ENCODE assay signal across 8 mouse cellular contexts in the genomic region with DNA sequence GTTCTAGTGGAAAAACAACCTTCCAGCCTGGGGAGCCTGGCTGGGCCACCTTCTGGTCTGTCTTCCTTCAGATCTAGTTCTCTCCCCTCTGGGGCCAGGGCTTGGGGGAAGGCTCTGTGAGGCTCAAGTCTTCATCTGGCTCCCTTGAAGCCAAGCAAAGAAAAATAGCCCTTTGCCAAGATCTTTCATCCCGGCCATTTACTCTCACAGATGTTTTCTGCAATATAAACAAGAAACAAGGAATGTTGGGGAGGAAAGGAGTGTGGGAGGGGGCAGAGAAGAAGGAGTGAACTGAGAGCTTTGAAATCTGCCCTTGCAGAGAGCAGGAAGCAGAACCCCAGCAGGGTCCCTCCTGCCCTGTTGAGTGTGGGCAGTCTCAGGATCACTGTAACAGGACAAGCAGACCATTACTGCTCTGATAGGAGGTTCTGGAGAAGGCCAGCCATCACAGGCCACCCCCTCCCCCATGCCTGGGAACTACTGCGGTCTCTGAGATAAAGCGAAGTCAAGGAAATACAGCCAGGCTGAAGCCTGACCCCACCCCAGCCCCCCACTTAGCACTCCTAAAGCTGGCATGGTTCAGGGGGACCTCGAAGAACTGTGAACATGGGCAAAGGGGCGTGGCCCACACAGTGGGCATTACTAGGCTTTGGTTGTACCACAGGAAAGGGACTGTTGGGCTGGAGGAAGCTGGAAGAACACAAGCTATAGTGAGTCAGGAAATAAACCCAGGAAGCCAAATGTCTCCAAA.
A peak's percentile ranks its signal among the peaks of the same experiment; 100 is the strongest.
DNase-seq lines count a peak whose midpoint lies in the region; ATAC-seq and TF ChIP-seq lines count a peak whose summit lies in the region.

No protein-coding gene starts in this region.

- no peaks in the 10 kb centered on the region for H3K9me3 ChIP-seq in G1E (replicated peaks)
- H3K9me3 ChIP-seq in heart, postnatal 0 days (replicated peaks; ENCODE audit: control insufficient read depth, low read length): no peaks in the 10 kb centered on the region
- no peaks in the 10 kb centered on the region for H3K9me3 ChIP-seq in liver, embryonic 13.5 days (replicated peaks)

- peak overlapping the region; percentile 3; the same call in 1 of the 2 replicates for H3K4me3 ChIP-seq in G1E (ENCODE audit: low read depth, low read length)
- no peak overlapping the region for H3K4me3 ChIP-seq in heart, postnatal 0 days (ENCODE audit: low read depth, low read length)
- H3K4me3 ChIP-seq in liver, embryonic 13.5 days (replicated peaks): no peak overlapping the region

- H3K4me1 ChIP-seq in G1E (ENCODE audit: insufficient read depth, low read depth, low read length): peaks cover 74% of the 10 kb centered on the region
- peaks cover 36% of the 10 kb centered on the region for H3K4me1 ChIP-seq in heart, postnatal 0 days (ENCODE audit: control insufficient read depth, insufficient read depth)
- peaks cover 52% of the 10 kb centered on the region for H3K4me1 ChIP-seq in liver, embryonic 13.5 days (replicated peaks)

- intact Hi-C loops in gastrocnemius, postnatal 14 days (cut with DNase I; ENCODE audit: low total_unique reads): no loop called here

- TF ChIP-seq EP300 in heart, postnatal 0 days (IDR thresholded peaks at IDR 0.05; ENCODE audit: low read depth): no peak

- WGBS in heart, postnatal 0 days: 41% methylated on average over 5 of the region's 5 CpGs
- 24% methylated on average over 5 of the region's 5 CpGs for WGBS in liver, embryonic 13.5 days (ENCODE audit: insufficient replicate concordance)

- no peaks in the 10 kb centered on the region for H3K36me3 ChIP-seq in G1E (replicated peaks)
- no peaks in the 10 kb centered on the region for H3K36me3 ChIP-seq in heart, postnatal 0 days (replicated peaks; ENCODE audit: control insufficient read depth, insufficient read depth, low read length)
- H3K36me3 ChIP-seq in liver, embryonic 13.5 days: no peaks in the 10 kb centered on the region

- no peak overlapping the region for H3K9ac ChIP-seq in heart, postnatal 0 days (replicated peaks; ENCODE audit: low read depth, low read length)
- peak overlapping the region; percentile 34 for H3K9ac ChIP-seq in liver, embryonic 13.5 days

- ATAC-seq in G1E (ENCODE audit: extremely low read depth, insufficient number of reproducible peaks, low FRiP score, poor library complexity, severe bottlenecking): no peak; the same call in 1 of the 2 replicates
- peak; percentile 49 for ATAC-seq in heart, postnatal 0 days (ENCODE audit: insufficient read depth, low read depth)
- ATAC-seq in liver, embryonic 13.5 days (ENCODE audit: low read depth): peak; percentile 80

- H3K27me3 ChIP-seq in G1E (ENCODE audit: insufficient read depth, low read length): no peaks in the 10 kb centered on the region
- no peaks in the 10 kb centered on the region for H3K27me3 ChIP-seq in heart, postnatal 0 days (ENCODE audit: control insufficient read depth, insufficient read depth, low read length)
- no peaks in the 10 kb centered on the region; the same call in 1 of the 2 replicates for H3K27me3 ChIP-seq in liver, embryonic 13.5 days

- TF ChIP-seq CTCF in G1E (IDR thresholded peaks at IDR 0.05; ENCODE audit: low read depth, low read length): no peak
- TF ChIP-seq CTCF in heart, postnatal 0 days (IDR thresholded peaks at IDR 0.05; ENCODE audit: low read depth): no peak

- peak; percentile 50 for DNase-seq in gastrocnemius, postnatal 14 days
- DNase-seq in gastrocnemius, postnatal 25 days: no peak
- no peak for DNase-seq in G1E (ENCODE audit: low spot score)
- no peak for DNase-seq in heart, postnatal 0 days (ENCODE audit: low spot score)
- peak; percentile 41 for DNase-seq in liver, embryonic 13.5 days
- no peak for DNase-seq in spleen, adult 12 weeks (ENCODE audit: low spot score)
- DNase-seq in adrenal gland, adult 18-20 months (ENCODE audit: low spot score in 2 of 2): no peak
- no peak for DNase-seq in urinary bladder, adult 2 months (ENCODE audit: low spot score)

- no peak overlapping the region for H3K4me2 ChIP-seq in heart, postnatal 0 days (ENCODE audit: low read depth, low read length)
- no peak overlapping the region for H3K4me2 ChIP-seq in liver, embryonic 13.5 days

- peak overlapping the region; percentile 80 for H3K27ac ChIP-seq in heart, postnatal 0 days (ENCODE audit: low read depth)
- peak overlapping the region; percentile 50 for H3K27ac ChIP-seq in liver, embryonic 13.5 days

Comparison
In these comparisons a context has a peak if more than half of its experiments do, and no peak if none do; other contexts are left out.
1. DNase-seq: peak in gastrocnemius, postnatal 14 days (single experiment) and liver, embryonic 13.5 days (single experiment); none in gastrocnemius, postnatal 25 days (single experiment), G1E (single experiment), heart, postnatal 0 days (single experiment), spleen, adult 12 weeks (single experiment), adrenal gland, adult 18-20 months (0 of 2) and urinary bladder, adult 2 months (single experiment).